Mouse (Mus musculus): ENCODE data around the gene Tmem253. TPM values are rescaled to one million over a fixed set of nuclear protein-coding genes. Genes with fewer than 3 reads are reported as not detected.
"Not testable (repeated sequence)": the region's sequence is repeated elsewhere in the genome, so short reads cannot be mapped to it uniquely, and the experiment has no call there.

The Tmem253 gene
- total and polyA plus RNA-seq, 2 experiments from 2014 or later: 0.51 TPM; not detected in 1

DNA sequence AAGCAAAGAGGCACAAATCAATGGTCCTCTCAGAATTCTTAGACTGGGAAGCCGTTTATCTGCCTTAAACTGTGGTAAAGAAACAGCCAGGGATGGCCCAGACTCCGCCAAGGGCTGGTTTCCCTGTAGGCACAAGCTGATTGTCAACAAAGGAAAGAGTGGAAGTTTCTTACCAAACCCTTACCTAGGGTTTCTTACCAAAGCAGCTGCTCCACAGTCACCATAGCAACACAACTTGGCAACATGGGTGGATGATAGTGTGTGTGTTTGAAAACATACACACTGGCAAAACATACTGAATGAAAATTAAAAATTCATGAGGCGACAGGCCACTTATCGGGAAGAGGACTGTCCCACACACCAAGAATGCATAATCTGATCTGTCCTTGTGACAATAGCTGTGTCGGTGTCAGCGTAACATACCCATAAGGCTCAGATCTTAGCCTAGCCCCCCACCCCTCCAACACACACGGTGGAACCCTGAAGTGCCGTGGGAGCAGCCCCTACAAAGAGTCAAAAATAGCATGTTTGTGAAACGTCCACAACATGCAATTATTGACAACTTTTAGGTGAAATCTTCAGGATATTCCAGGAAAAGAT lies 30.6 kb downstream of the Tmem253 start:
- no peak overlapping the region for H3K27ac ChIP-seq
- no peaks in the 10 kb centered on the region for H3K36me3 ChIP-seq (ENCODE audit: insufficient read depth, low read length)
- no peak overlapping the region for H3K9ac ChIP-seq (replicated peaks; ENCODE audit: low read length)
- H3K9me3 ChIP-seq (ENCODE audit: low read length): no peaks in the 10 kb centered on the region
- H3K4me1 ChIP-seq (ENCODE audit: insufficient read depth, low read length): no peaks in the 10 kb centered on the region
- DNase-seq (ENCODE audit: low spot score) (peak; percentile 15), ATAC-seq (no peak)
- no peaks in the 10 kb centered on the region for H3K27me3 ChIP-seq (ENCODE audit: insufficient read depth, low read length)
- TF ChIP-seq CTCF (IDR thresholded peaks at IDR 0.05; ENCODE audit: low read depth): no peak
- no peak overlapping the region for H3K4me3 ChIP-seq (ENCODE audit: low read length)
- H3K4me2 ChIP-seq (ENCODE audit: low read depth, low read length): no peak overlapping the region
- 33% methylated on average over 9 of the region's 9 CpGs for WGBS

DNA sequence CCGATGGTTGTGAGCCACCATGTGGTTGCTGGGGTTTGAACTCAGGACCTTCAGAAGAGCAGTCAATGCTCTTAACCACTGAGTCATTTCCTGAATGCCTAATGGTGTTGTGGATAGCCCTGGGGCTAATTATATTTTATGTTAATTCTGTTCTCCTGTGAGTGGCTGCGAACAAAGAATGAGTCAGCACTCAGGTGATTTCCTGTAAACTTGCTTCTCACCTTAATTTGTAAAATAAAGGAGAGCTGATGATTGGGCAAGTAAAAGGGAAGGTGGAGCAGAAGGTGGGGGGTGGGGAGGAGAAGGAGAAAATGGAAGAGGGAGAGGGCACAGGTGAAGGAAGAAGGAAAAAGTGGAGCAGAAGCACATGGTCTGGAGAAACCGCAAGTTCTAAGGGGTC lies 37.3 kb downstream of the Tmem253 start:
- H3K27me3 ChIP-seq (ENCODE audit: insufficient read depth, low read length); DNase-seq (ENCODE audit: low spot score); H3K4me1 ChIP-seq (ENCODE audit: insufficient read depth, low read length); H3K9me3 ChIP-seq (ENCODE audit: low read length); H3K4me3 ChIP-seq (ENCODE audit: low read length); H3K27ac ChIP-seq; H3K9ac ChIP-seq (replicated peaks; ENCODE audit: low read length); H3K4me2 ChIP-seq (ENCODE audit: low read depth, low read length); ATAC-seq; H3K36me3 ChIP-seq (ENCODE audit: insufficient read depth, low read length): not testable (repeated sequence)
- 90% methylated on average over 3 of the region's 3 CpGs for WGBS

DNA sequence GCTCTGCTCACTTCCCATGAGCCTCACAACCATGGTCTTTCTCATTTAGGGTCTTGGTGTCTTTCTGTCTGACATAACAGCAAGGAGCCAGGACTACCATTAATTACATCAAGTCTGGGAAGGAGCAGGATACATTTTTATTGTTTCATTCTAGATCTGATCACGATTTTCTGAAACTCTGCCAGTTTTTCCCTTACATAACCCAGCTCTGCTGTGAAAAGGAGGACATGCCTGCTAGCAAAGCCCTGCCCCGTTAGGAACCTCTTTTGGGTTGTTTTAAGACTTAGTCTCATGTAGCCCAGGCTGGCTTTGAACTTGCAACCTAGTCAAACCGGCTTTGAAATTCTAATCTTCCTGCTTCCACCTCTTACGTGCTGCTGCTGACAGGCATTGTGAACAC lies 44.5 kb downstream of the Tmem253 start:
- no peak for TF ChIP-seq CTCF (IDR thresholded peaks at IDR 0.05; ENCODE audit: low read depth)
- WGBS: 72% methylated on average over 4 of the region's 4 CpGs
- H3K27ac ChIP-seq: no peak overlapping the region
- H3K4me2 ChIP-seq (ENCODE audit: low read depth, low read length): no peak overlapping the region
- H3K4me1 ChIP-seq (ENCODE audit: insufficient read depth, low read length): no peaks in the 10 kb centered on the region
- ATAC-seq (no peak), DNase-seq (ENCODE audit: low spot score) (no peak)
- H3K27me3 ChIP-seq (ENCODE audit: insufficient read depth, low read length): no peaks in the 10 kb centered on the region
- no peaks in the 10 kb centered on the region for H3K36me3 ChIP-seq (ENCODE audit: insufficient read depth, low read length)
- H3K4me3 ChIP-seq (ENCODE audit: low read length): no peak overlapping the region
- H3K9me3 ChIP-seq (ENCODE audit: low read length): no peaks in the 10 kb centered on the region
- no peak overlapping the region for H3K9ac ChIP-seq (replicated peaks; ENCODE audit: low read length)

DNA sequence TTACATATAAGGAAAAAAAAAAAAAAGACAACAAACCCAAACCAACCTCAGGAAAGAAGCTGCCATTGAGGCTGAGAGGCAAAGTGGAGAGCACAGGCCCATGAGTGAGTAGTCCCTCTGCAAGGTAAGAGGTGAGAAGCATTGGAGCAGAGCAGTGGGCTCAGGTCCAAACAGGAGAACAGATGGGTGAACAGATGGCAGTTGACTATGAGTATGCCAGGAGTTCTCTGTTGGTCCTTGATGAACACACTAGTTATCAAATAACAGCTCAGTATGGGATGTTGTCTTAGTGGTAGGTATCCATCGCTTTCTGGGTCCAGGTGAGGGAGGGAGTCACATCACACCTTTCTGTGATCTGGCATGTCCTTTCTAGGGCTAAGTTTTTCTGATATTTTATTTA lies 45.3 kb downstream of the Tmem253 start:
- peak; percentile 35; the same call in 1 of the 2 replicates for ATAC-seq
- WGBS: 61% methylated on average over 1 of the region's 1 CpGs
- no peaks in the 10 kb centered on the region for H3K36me3 ChIP-seq (ENCODE audit: insufficient read depth, low read length)
- no peak overlapping the region for H3K27ac ChIP-seq
- no peak overlapping the region for H3K4me3 ChIP-seq (ENCODE audit: low read length)
- H3K9me3 ChIP-seq (ENCODE audit: low read length): no peaks in the 10 kb centered on the region
- H3K27me3 ChIP-seq (ENCODE audit: insufficient read depth, low read length): no peaks in the 10 kb centered on the region
- peak; percentile 53 for DNase-seq (ENCODE audit: low spot score)
- no peak overlapping the region for H3K9ac ChIP-seq (replicated peaks; ENCODE audit: low read length)
- no peaks in the 10 kb centered on the region for H3K4me1 ChIP-seq (ENCODE audit: insufficient read depth, low read length)
- TF ChIP-seq CTCF (IDR thresholded peaks at IDR 0.05; ENCODE audit: low read depth): no peak
- no peak overlapping the region for H3K4me2 ChIP-seq (ENCODE audit: low read depth, low read length)

DNA sequence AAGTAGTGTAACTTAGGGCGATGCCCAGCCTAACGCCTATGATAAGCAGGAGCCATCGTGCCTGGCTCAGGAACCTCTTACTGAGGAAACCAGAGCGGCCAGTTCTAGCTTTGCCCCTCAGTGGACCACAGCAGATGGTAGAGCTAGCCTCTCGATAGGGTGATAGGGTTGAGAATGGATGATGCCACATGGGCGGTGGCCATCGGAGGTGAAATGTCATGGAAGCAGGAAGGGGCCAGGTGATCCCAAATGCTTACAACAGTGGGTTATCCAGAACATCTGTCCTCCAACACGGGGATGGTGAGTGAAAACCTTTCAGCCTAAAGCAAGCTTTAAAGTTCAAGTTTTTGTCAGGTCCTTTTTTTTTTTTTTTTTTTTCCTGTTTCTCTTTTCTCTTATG lies 46.3 kb downstream of the Tmem253 start:
- 87% methylated on average over 8 of the region's 8 CpGs for WGBS
- TF ChIP-seq CTCF (IDR thresholded peaks at IDR 0.05; ENCODE audit: low read depth): no peak
- no peaks in the 10 kb centered on the region for H3K4me1 ChIP-seq (ENCODE audit: insufficient read depth, low read length)
- no peak for ATAC-seq
- no peak overlapping the region for H3K27ac ChIP-seq
- H3K4me2 ChIP-seq (ENCODE audit: low read depth, low read length): no peak overlapping the region
- no peaks in the 10 kb centered on the region for H3K36me3 ChIP-seq (ENCODE audit: insufficient read depth, low read length)
- no peaks in the 10 kb centered on the region for H3K27me3 ChIP-seq (ENCODE audit: insufficient read depth, low read length)
- no peak overlapping the region for H3K9ac ChIP-seq (replicated peaks; ENCODE audit: low read length)
- DNase-seq (ENCODE audit: low spot score): no peak
- no peak overlapping the region for H3K4me3 ChIP-seq (ENCODE audit: low read length)
- H3K9me3 ChIP-seq (ENCODE audit: low read length): no peaks in the 10 kb centered on the region

DNA sequence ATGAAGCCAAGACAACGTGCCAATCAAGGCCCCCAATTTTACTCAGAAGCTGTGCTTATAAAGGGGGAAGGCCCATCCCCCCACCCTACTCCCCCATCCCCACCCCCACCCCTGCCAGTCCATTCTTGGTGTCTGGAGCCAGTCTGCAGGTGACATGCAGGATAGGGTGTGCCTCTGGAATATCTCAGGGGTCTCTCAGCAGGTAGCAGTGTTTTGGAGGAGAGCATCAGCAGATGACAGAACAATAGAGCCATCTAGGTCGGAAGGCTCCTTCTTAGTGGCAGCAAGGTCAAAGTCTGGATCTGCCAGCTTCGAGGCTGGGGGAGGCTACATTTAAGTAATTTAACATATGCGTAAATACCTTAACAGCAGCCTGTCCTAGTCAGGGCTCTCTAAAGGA lies 50.7 kb downstream of the Tmem253 start:
- Histone ChIP-seq H3K4me2 (ENCODE audit: low read depth, low read length) (no peak overlapping the region), H3K9me3 (ENCODE audit: low read length) (no peaks in the 10 kb centered on the region)
- WGBS: 58% methylated on average over 4 of the region's 4 CpGs

More for the DNA sequence above, 50.7 kb downstream of the Tmem253 start:
- Histone ChIP-seq H3K4me3 (ENCODE audit: low read length) (no peak overlapping the region), H3K36me3 (ENCODE audit: insufficient read depth, low read length) (peaks cover 3% of the 10 kb centered on the region), H3K27me3 (ENCODE audit: insufficient read depth, low read length) (no peaks in the 10 kb centered on the region), H3K9ac (replicated peaks; ENCODE audit: low read length) (no peak overlapping the region), H3K4me1 (ENCODE audit: insufficient read depth, low read length) (no peaks in the 10 kb centered on the region), H3K27ac (no peak overlapping the region)
- ATAC-seq: no peak
- TF ChIP-seq CTCF (IDR thresholded peaks at IDR 0.05; ENCODE audit: low read depth): no peak
- no peak for DNase-seq (ENCODE audit: low spot score)

Other genes with a start within 250 kb of the Tmem253 start
- not detected in 2 replicates for gene Ang4, start 242.1 kb upstream of the Tmem253 start, total RNA-seq (2014; rRNA removed)
- not detected in 2 replicates for gene Ang4, start 242.1 kb upstream of the Tmem253 start, polyA plus RNA-seq (2015; fragmentation: Nextera tagmentation; extraction: Ambion mirVana)
- gene AY358078, start 215.6 kb upstream of the Tmem253 start, total RNA-seq (2014; rRNA removed): not detected in 2 replicates
- gene AY358078, start 215.6 kb upstream of the Tmem253 start, polyA plus RNA-seq (2015; fragmentation: Nextera tagmentation; extraction: Ambion mirVana): not detected in 2 replicates
- gene Ear6, start 162.0 kb upstream of the Tmem253 start, total RNA-seq (2014; rRNA removed): not detected in 2 replicates
- gene Ear6, start 162.0 kb upstream of the Tmem253 start, polyA plus RNA-seq (2015; fragmentation: Nextera tagmentation; extraction: Ambion mirVana): not detected in 2 replicates
- gene Mettl17, start 130.8 kb upstream of the Tmem253 start, total RNA-seq (2014; rRNA removed): 33.1 and 41.9 TPM in 2 replicates
- 61.8 and 72.5 TPM in 2 replicates for gene Mettl17, start 130.8 kb upstream of the Tmem253 start, polyA plus RNA-seq (2015; fragmentation: Nextera tagmentation; extraction: Ambion mirVana)
- 0.89 and 2.4 TPM in 2 replicates for gene Slc39a2, start 122.8 kb upstream of the Tmem253 start, total RNA-seq (2014; rRNA removed)
- 0.61 and 0.64 TPM in 2 replicates for gene Slc39a2, start 122.8 kb upstream of the Tmem253 start, polyA plus RNA-seq (2015; fragmentation: Nextera tagmentation; extraction: Ambion mirVana)
- gene Ndrg2, start 101.5 kb upstream of the Tmem253 start, total RNA-seq (2014; rRNA removed): 514 and 732 TPM in 2 replicates
- 543 and 625 TPM in 2 replicates for gene Ndrg2, start 101.5 kb upstream of the Tmem253 start, polyA plus RNA-seq (2015; fragmentation: Nextera tagmentation; extraction: Ambion mirVana)
- gene Tppp2, start 97.2 kb upstream of the Tmem253 start, total RNA-seq (2014; rRNA removed): not detected in 2 replicates
- gene Tppp2, start 97.2 kb upstream of the Tmem253 start, polyA plus RNA-seq (2015; fragmentation: Nextera tagmentation; extraction: Ambion mirVana): not detected in 2 replicates
- gene Rnase13, start 92.9 kb upstream of the Tmem253 start, total RNA-seq (2014; rRNA removed): not detected in 2 replicates
- not detected in 2 replicates for gene Rnase13, start 92.9 kb upstream of the Tmem253 start, polyA plus RNA-seq (2015; fragmentation: Nextera tagmentation; extraction: Ambion mirVana)
- gene Arhgef40, start 30.9 kb upstream of the Tmem253 start, total RNA-seq (2014; rRNA removed): 113 and 124 TPM in 2 replicates
- gene Arhgef40, start 30.9 kb upstream of the Tmem253 start, polyA plus RNA-seq (2015; fragmentation: Nextera tagmentation; extraction: Ambion mirVana): 56.4 and 61.8 TPM in 2 replicates
- 91.7 and 98.7 TPM in 2 replicates for gene Zfp219, start 5.1 kb downstream of the Tmem253 start, total RNA-seq (2014; rRNA removed)
- gene Zfp219, start 5.1 kb downstream of the Tmem253 start, polyA plus RNA-seq (2015; fragmentation: Nextera tagmentation; extraction: Ambion mirVana): 25.8 and 31.0 TPM in 2 replicates
- gene Olfr221, start 26.8 kb downstream of the Tmem253 start, total RNA-seq (2014; rRNA removed): not detected in 2 replicates
- gene Olfr221, start 26.8 kb downstream of the Tmem253 start, polyA plus RNA-seq (2015; fragmentation: Nextera tagmentation; extraction: Ambion mirVana): not detected in 2 replicates
- 69.5 and 78.6 TPM in 2 replicates for gene Hnrnpc, start 88.4 kb downstream of the Tmem253 start, total RNA-seq (2014; rRNA removed)
- 285 and 291 TPM in 2 replicates for gene Hnrnpc, start 88.4 kb downstream of the Tmem253 start, polyA plus RNA-seq (2015; fragmentation: Nextera tagmentation; extraction: Ambion mirVana)
- 2.9 and 10.9 TPM in 2 replicates for gene Rpgrip1, start 95.0 kb downstream of the Tmem253 start, total RNA-seq (2014; rRNA removed)
- 53.4 and 53.7 TPM in 2 replicates for gene Rpgrip1, start 95.0 kb downstream of the Tmem253 start, polyA plus RNA-seq (2015; fragmentation: Nextera tagmentation; extraction: Ambion mirVana)
- gene Supt16, start 181.8 kb downstream of the Tmem253 start, total RNA-seq (2014; rRNA removed): 28.2 and 28.4 TPM in 2 replicates
- 43.5 and 43.8 TPM in 2 replicates for gene Supt16, start 181.8 kb downstream of the Tmem253 start, polyA plus RNA-seq (2015; fragmentation: Nextera tagmentation; extraction: Ambion mirVana)
- 71.2 and 83.0 TPM in 2 replicates for gene Chd8, start 242.1 kb downstream of the Tmem253 start, total RNA-seq (2014; rRNA removed)
- gene Chd8, start 242.1 kb downstream of the Tmem253 start, polyA plus RNA-seq (2015; fragmentation: Nextera tagmentation; extraction: Ambion mirVana): 32.6 and 32.9 TPM in 2 replicates

All from hindbrain, postnatal 0 days (tissue).